Mouse (Mus musculus) ES-E14 (cell line): Measurements from ENCODE around the gene Itpr2. TPM values are rescaled to one million over a fixed set of nuclear protein-coding genes. Genes with fewer than 3 reads are reported as not detected.
"Not testable (repeated sequence)": the region's sequence is repeated elsewhere in the genome, so short reads cannot be mapped to it uniquely, and the experiment has no call there.

Experiments used
- DNase-seq: peaks from one replicate; pipeline ENCODE4 v3.0.0-alpha.2; 2013; ENCODE audit warnings: low read depth, low spot score
- H3K27ac ChIP-seq: 2 replicates; pipeline ENCODE4 v1.5.1; 2012; ENCODE audit warnings: low read depth, mild to moderate bottlenecking, low read length, moderate library complexity, mixed read lengths; ENCODE audit not compliant: poor library complexity, insufficient read depth, severe bottlenecking
- H3K36me3 ChIP-seq: 2 replicates; pipeline ENCODE4 v1.6.1; 2012; ENCODE audit warnings: mild to moderate bottlenecking, low read length, moderate library complexity, mixed read lengths; ENCODE audit not compliant: control insufficient read depth, poor library complexity, insufficient read depth, severe bottlenecking
- H3K4me1 ChIP-seq, 2 experiments: fragments of 150-350 bp in 1 of 2; sonication (generic) in 1 of 2; 2 replicates each; pipeline ENCODE4 v1.6.1; 2012; ENCODE audit warnings: low read length in 2 of 2, mild to moderate bottlenecking in 1 of 2, mixed read lengths in 1 of 2; ENCODE audit not compliant: control insufficient read depth in 2 of 2, insufficient read depth in 2 of 2, poor library complexity in 1 of 2
- H3K4me3 ChIP-seq, 2 experiments: fragments of 150-350 bp in 1 of 2; sonication (generic) in 1 of 2; 2 replicates each; pipeline ENCODE4 v1.5.1; 2012; ENCODE audit warnings: low read length in 2 of 2, low read depth in 1 of 2, mild to moderate bottlenecking in 1 of 2, mixed read lengths in 1 of 2; ENCODE audit not compliant: insufficient read depth in 1 of 2, poor library complexity in 1 of 2, severe bottlenecking in 1 of 2
- H3K9ac ChIP-seq: 2 replicates; pipeline ENCODE4 v1.6.1; 2012; ENCODE audit warnings: low read depth, mild to moderate bottlenecking, low read length, mixed read lengths; ENCODE audit not compliant: poor library complexity, insufficient read depth, severe bottlenecking
- H3K9me3 ChIP-seq: fragments of 150-350 bp; sonication (generic); 2 replicates; pipeline ENCODE4 v1.6.1; 2012; ENCODE audit warnings: low read depth, mild to moderate bottlenecking, low read length; ENCODE audit not compliant: control insufficient read depth, insufficient read depth
- CHD2 ChIP-seq: IDR thresholded peaks from 2 replicates; pipeline ENCODE4 v1.6.1; 2014; ENCODE audit warnings: mild to moderate bottlenecking, low read depth, low read length, inconsistent platforms
- HCFC1 ChIP-seq: IDR thresholded peaks from 2 replicates; pipeline ENCODE4 v1.6.1; 2012; ENCODE audit warnings: low read length, inconsistent platforms, borderline replicate concordance; ENCODE audit not compliant: insufficient read depth
- MAFK ChIP-seq: IDR thresholded peaks from 2 replicates; pipeline ENCODE4 v1.6.1; 2014; ENCODE audit warnings: mild to moderate bottlenecking, low read depth, low read length, inconsistent platforms; ENCODE audit not compliant: insufficient read depth
- ZC3H11A ChIP-seq: IDR thresholded peaks from 2 replicates; pipeline ENCODE4 v1.6.1; 2012; ENCODE audit warnings: low read depth, mild to moderate bottlenecking, inconsistent platforms, low read length, borderline replicate concordance
- ZNF384 ChIP-seq: IDR thresholded peaks from 2 replicates; pipeline ENCODE4 v1.6.1; 2012; ENCODE audit warnings: low read depth, low read length, inconsistent platforms
- in situ Hi-C, 2 experiments: fragments of 600-800 bp; cut with MboI; formaldehyde crosslinking; loops; one replicate each; pipeline ENCODE4 v1.15.1; 2025; ENCODE audit warnings: low sequenced_read_pairs in 2 of 2, inconsistent platforms in 1 of 2; ENCODE audit not compliant: unreplicated experiment in 2 of 2
- total RNA-seq: library from RNA; depleted of rRNA; stranded (reverse); fragments of 300-350 nt; gene quantifications from 2 replicates; pipeline ENCODE4 v1.2.3, GENCODE M21; 2012

Itpr2 gene
- total RNA-seq, 1 experiment, result 1.5 TPM

DNA sequence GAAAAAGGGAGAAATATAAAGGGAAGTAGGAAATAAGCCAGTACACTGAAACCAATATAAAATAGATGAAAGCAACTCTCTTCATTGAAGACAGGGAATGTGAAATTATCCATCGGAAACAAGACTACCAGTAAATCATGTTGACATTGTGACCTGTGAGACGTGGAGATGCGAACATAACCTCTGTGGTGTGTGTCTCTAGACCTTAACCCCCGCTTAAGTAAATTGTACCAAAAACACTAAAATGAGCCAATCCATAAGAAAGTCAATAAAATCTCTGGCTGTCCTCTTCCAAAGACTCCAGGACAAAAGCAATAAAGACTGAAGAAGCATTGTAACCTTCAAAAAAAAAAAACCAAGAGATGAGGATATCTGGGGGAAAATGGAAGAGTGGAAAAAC is 31.6 kb downstream of the Itpr2 start:
- Histone ChIP-seq H3K9ac (no peak overlapping the region), H3K27ac (no peak overlapping the region), H3K4me1 (no peaks in the 10 kb centered on the region), H3K4me3 (no peak overlapping the region), H3K9me3 (no peaks in the 10 kb centered on the region), H3K36me3 (no peaks in the 10 kb centered on the region)
- TF ChIP-seq CHD2 (no peak), ZNF384 (no peak), MAFK (no peak), HCFC1 (no peak), ZC3H11A (no peak)
- in situ Hi-C loops, result no loop called here
- no peak for DNase-seq

DNA sequence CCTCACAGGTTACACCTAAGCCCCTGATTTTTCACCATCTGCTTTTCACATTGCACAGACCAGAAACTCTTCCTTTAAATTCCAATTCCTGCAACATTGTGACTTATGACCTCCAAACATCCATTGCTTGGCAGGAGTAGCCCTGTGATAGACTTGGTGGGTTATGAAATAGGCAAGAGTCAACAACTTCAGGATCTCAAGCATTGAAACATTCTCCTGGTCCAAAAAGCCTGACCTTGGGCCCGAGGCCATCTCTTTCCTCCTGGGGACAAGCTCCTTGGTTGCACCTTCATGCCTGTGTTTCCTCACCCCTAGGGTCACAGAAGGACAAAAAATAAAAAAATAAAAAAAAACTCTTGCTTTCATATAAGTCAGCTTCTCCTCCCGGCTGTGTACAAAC is 32.1 kb downstream of the Itpr2 start:
- in situ Hi-C loops, result no loop called here
- Histone ChIP-seq H3K9me3 (no peaks in the 10 kb centered on the region), H3K4me3 (no peak overlapping the region), H3K36me3 (no peaks in the 10 kb centered on the region), H3K9ac (no peak overlapping the region), H3K4me1 (no peaks in the 10 kb centered on the region), H3K27ac (no peak overlapping the region)
- TF ChIP-seq ZNF384 (no peak), HCFC1 (no peak), ZC3H11A (no peak), CHD2 (no peak), MAFK (no peak)
- no peak for DNase-seq

DNA sequence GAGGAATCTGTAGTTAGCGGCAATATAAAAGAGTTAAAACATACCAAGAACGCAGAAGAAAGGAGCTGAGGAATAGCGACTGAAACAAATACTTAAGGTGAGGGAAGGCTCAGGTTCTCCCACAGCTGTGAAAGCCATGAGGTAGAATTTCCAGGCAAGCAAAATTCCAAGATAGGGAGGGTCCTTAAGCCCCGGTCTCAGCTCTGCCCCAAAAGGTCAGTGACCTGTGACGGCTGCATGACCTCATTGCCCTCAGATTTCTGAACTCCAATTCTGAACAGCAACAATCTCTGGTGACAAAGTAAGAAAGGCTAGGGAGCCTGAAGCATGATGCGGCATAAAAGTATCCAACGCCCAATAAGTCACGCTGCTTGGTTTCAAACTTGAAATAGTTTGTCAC is 33.7 kb downstream of the Itpr2 start:
- Histone ChIP-seq H3K4me1 (no peaks in the 10 kb centered on the region), H3K36me3 (no peaks in the 10 kb centered on the region), H3K4me3 (no peak overlapping the region), H3K27ac (no peak overlapping the region), H3K9ac (no peak overlapping the region), H3K9me3 (no peaks in the 10 kb centered on the region)
- DNase-seq, result no peak
- TF ChIP-seq ZNF384 (no peak), CHD2 (no peak), ZC3H11A (no peak), MAFK (no peak), HCFC1 (no peak)
- in situ Hi-C loops, result no loop called here

DNA sequence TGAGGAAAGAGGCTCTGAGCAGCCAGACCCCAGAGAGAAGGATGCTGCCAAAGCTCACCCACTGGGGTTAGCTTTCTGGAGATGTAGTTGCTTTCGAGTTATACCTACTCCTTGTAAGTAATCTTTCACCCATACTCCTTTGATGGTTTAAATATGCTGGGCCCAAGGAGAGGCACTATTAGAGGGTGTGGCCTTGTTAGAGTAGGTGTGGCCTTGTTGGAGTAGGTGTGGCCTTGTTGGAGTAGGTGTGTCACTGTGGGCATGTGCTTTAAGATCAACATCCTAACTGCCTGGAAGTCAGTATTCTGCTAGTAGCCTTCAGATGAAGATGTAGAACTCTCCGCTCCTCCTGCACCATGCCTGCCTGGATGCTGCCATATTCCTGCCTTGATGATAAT is 37.4 kb downstream of the Itpr2 start:
- DNase-seq, in situ Hi-C loops, H3K4me1 ChIP-seq, H3K9me3 ChIP-seq, H3K36me3 ChIP-seq, H3K4me3 ChIP-seq, H3K27ac ChIP-seq, H3K9ac ChIP-seq: not testable (repeated sequence)

DNA sequence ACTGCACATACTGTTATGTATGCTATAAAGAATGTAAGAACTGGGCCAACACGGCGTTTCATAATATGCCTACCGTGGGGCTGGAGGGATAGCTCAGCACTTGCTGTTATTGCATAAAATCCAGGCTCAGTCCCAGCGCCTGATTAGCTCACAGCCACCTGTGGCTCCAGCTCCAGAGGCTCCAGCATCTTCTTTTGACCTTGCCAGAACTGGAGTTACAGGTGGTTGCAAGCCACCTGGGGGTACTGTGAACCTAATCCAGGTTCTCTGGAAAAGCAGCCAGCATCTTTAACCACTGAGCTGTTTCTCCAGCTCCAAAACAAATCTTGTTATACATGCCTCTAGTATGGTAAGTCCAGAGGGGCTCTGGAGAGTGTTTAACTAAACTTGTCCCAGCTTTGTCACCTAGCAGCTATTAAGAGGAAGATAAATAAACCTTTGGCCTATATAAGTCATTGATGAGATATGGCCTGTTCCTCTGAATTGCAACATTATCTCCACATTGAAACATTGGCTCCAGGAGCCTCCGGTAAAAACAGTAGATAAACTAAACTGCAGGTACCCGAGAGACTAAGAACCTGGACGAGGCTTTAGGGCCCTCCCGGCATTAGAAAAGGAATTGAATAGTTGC is 37.9 kb downstream of the Itpr2 start:
- Histone ChIP-seq H3K9ac (no peak overlapping the region), H3K36me3 (no peaks in the 10 kb centered on the region), H3K27ac (no peak overlapping the region), H3K4me3 (no peak overlapping the region), H3K9me3 (no peaks in the 10 kb centered on the region), H3K4me1 (0 out of 4 replicates have a peak, but pooled peaks cover 2 to 3% of the 10 kb centered on the region in 2 experiments)
- no peak for DNase-seq
- in situ Hi-C loops, result no loop called here
- no peak for TF ChIP-seq CHD2
- no peak for TF ChIP-seq HCFC1
